Mouse (Mus musculus) ES-E14 (cell line): ENCODE measurements at regions not wholly inside any gene's neighbourhood (a gene's known extent, or its start where the extent isn't known, plus 50 kb on each side); places are given as distances from the start of the nearest gene placed in this dataset.

Experiments used
- DNase-seq: peaks from one replicate; pipeline ENCODE4 v3.0.0-alpha.2; 2013; ENCODE audit warnings: low read depth, low spot score
- H3K27ac ChIP-seq: 2 replicates; pipeline ENCODE4 v1.5.1; 2012; ENCODE audit warnings: low read depth, mild to moderate bottlenecking, low read length, moderate library complexity, mixed read lengths; ENCODE audit not compliant: poor library complexity, insufficient read depth, severe bottlenecking
- H3K36me3 ChIP-seq: 2 replicates; pipeline ENCODE4 v1.6.1; 2012; ENCODE audit warnings: mild to moderate bottlenecking, low read length, moderate library complexity, mixed read lengths; ENCODE audit not compliant: control insufficient read depth, poor library complexity, insufficient read depth, severe bottlenecking
- H3K4me1 ChIP-seq, 2 experiments: fragments of 150-350 bp in 1 of 2; sonication (generic) in 1 of 2; 2 replicates each; pipeline ENCODE4 v1.6.1; 2012; ENCODE audit warnings: low read length in 2 of 2, mild to moderate bottlenecking in 1 of 2, mixed read lengths in 1 of 2; ENCODE audit not compliant: control insufficient read depth in 2 of 2, insufficient read depth in 2 of 2, poor library complexity in 1 of 2
- H3K4me3 ChIP-seq, 2 experiments: fragments of 150-350 bp in 1 of 2; sonication (generic) in 1 of 2; 2 replicates each; pipeline ENCODE4 v1.5.1; 2012; ENCODE audit warnings: low read length in 2 of 2, low read depth in 1 of 2, mild to moderate bottlenecking in 1 of 2, mixed read lengths in 1 of 2; ENCODE audit not compliant: insufficient read depth in 1 of 2, poor library complexity in 1 of 2, severe bottlenecking in 1 of 2
- H3K9ac ChIP-seq: 2 replicates; pipeline ENCODE4 v1.6.1; 2012; ENCODE audit warnings: low read depth, mild to moderate bottlenecking, low read length, mixed read lengths; ENCODE audit not compliant: poor library complexity, insufficient read depth, severe bottlenecking
- H3K9me3 ChIP-seq: fragments of 150-350 bp; sonication (generic); 2 replicates; pipeline ENCODE4 v1.6.1; 2012; ENCODE audit warnings: low read depth, mild to moderate bottlenecking, low read length; ENCODE audit not compliant: control insufficient read depth, insufficient read depth
- CHD2 ChIP-seq: IDR thresholded peaks from 2 replicates; pipeline ENCODE4 v1.6.1; 2014; ENCODE audit warnings: mild to moderate bottlenecking, low read depth, low read length, inconsistent platforms
- HCFC1 ChIP-seq: IDR thresholded peaks from 2 replicates; pipeline ENCODE4 v1.6.1; 2012; ENCODE audit warnings: low read length, inconsistent platforms, borderline replicate concordance; ENCODE audit not compliant: insufficient read depth
- MAFK ChIP-seq: IDR thresholded peaks from 2 replicates; pipeline ENCODE4 v1.6.1; 2014; ENCODE audit warnings: mild to moderate bottlenecking, low read depth, low read length, inconsistent platforms; ENCODE audit not compliant: insufficient read depth
- ZC3H11A ChIP-seq: IDR thresholded peaks from 2 replicates; pipeline ENCODE4 v1.6.1; 2012; ENCODE audit warnings: low read depth, mild to moderate bottlenecking, inconsistent platforms, low read length, borderline replicate concordance
- ZNF384 ChIP-seq: IDR thresholded peaks from 2 replicates; pipeline ENCODE4 v1.6.1; 2012; ENCODE audit warnings: low read depth, low read length, inconsistent platforms
- in situ Hi-C, 2 experiments: fragments of 600-800 bp; cut with MboI; formaldehyde crosslinking; loops; one replicate each; pipeline ENCODE4 v1.15.1; 2025; ENCODE audit warnings: low sequenced_read_pairs in 2 of 2, inconsistent platforms in 1 of 2; ENCODE audit not compliant: unreplicated experiment in 2 of 2

DNA sequence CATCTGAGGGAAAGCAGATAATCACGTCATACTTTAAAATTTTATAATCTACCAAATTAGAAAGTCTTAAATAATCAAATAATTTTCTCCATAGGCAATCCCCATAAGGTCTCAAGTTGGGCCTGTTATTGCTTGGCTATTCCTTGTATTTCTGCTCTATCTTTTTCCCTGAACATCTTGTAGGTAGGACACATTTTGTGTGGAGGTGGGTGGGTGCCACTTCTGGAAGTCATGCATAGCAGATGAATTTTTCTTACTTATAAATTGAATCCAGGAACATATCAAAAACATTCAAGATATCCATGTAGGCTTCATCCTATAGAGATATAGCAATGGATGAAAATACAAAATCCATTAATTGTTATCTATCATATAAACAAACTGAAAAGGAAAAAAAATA is 1418.7 kb downstream of the Cdh11 start:
- no peaks in the 10 kb centered on the region for H3K36me3 ChIP-seq
- H3K27ac ChIP-seq, result no peak overlapping the region
- no peak overlapping the region for H3K9ac ChIP-seq
- TF ChIP-seq CHD2 (no peak), ZNF384 (no peak), ZC3H11A (no peak)
- in situ Hi-C loops, result no loop called here
- no peaks in the 10 kb centered on the region for H3K4me1 ChIP-seq
- DNase-seq, result no peak
- H3K4me3 ChIP-seq, result no peak overlapping the region
- no peaks in the 10 kb centered on the region for H3K9me3 ChIP-seq

DNA sequence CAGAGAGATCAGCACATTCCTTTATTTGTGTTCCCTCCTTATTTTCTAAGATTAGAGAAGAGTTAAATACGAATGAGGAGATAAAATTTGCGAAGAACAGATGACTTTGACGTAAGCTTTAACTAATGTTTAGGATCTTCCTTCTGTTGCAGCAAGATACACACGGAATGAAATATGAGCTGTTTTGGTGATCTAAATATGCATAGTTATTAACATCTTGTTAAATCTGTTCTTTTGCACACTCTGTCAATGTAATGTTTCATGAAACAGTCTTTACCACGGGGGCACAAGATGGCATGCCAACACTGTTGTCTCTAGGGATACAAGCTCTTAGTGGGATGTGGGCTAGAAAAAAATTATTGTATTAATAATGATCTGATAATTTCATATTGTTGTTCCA is 1434.6 kb downstream of the Cdh11 start:
- Histone ChIP-seq H3K27ac (no peak overlapping the region), H3K4me1 (no peaks in the 10 kb centered on the region), H3K4me3 (no peak overlapping the region), H3K9me3 (no peaks in the 10 kb centered on the region), H3K36me3 (no peaks in the 10 kb centered on the region), H3K9ac (no peak overlapping the region)
- no peak for DNase-seq
- in situ Hi-C loops, result no loop called here
- TF ChIP-seq ZC3H11A, result no peak

DNA sequence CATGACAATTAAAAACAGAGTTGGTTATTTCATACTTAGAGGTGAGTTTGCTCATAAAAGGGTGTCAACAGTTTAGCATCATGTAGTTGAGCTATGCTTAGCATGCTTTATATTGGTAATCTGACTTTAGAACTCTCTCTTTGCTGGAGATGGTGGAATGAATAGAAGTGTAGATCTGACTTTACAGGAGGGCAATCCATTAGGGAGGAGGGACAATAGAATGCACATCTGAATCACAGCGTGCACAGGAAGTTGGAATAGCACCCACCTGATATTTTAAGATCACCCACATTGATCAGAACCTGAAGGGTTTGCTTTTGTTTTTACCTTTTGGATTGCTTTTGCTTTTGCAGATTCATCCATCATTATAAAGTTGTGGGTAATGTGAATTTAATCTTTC is 1435.7 kb downstream of the Cdh11 start:
- in situ Hi-C loops, result no loop called here

DNA sequence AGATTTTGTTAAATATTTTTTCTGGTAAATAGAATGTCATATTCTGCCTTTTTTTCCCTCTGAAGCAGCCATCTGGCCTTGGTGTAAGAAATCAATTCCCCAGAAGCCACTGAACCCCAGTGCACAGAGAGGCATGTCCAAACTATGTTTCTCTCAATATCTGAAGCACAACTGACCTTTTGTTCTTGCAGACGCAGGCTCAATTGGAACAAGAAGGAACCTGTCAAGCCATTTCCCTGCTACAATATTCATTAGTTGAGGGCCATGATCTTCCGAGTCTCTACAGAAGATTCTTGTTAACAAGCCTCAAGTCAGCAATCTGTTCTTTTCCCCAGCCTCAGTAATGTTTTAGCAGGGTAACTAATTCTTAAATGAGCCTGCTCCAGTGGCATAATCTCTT is 1456.2 kb downstream of the Cdh11 start:
- TF ChIP-seq MAFK (no peak), ZNF384 (no peak), CHD2 (no peak), HCFC1 (no peak), ZC3H11A (no peak)
- Histone ChIP-seq H3K9me3 (no peaks in the 10 kb centered on the region), H3K36me3 (no peaks in the 10 kb centered on the region), H3K9ac (no peak overlapping the region), H3K4me1 (no peaks in the 10 kb centered on the region), H3K4me3 (no peak overlapping the region), H3K27ac (no peak overlapping the region)
- DNase-seq, result no peak
- in situ Hi-C loops, result no loop called here

More for the DNA sequence above, 1435.7 kb downstream of the Cdh11 start:
- no peak for DNase-seq
- H3K4me3 ChIP-seq, result no peak overlapping the region
- H3K27ac ChIP-seq, result no peak overlapping the region
- H3K9me3 ChIP-seq, result no peaks in the 10 kb centered on the region
- TF ChIP-seq HCFC1, result no peak
- no peak for TF ChIP-seq CHD2
- H3K4me1 ChIP-seq, result no peaks in the 10 kb centered on the region
- H3K36me3 ChIP-seq, result no peaks in the 10 kb centered on the region
- H3K9ac ChIP-seq, result no peak overlapping the region

DNA sequence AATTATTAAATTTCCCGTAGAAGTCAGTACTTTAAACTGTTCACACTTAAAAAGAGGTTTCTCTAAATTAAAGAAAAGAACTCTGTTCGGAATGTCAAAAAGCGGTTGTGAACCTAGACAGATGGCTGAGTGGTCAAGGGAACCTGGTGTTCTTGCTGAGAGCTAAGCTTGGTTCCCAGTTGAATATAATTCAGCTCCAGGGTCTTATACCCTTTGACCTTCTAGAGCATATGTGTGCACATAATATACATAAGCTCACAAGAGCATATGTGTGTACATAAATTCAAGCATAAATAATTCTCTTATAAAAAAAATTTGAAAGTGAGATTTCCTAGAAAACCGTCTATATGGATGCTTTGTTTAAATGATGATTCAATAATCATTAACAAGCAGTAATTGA is 1456.7 kb downstream of the Cdh11 start:
- in situ Hi-C loops, result no loop called here
- no peaks in the 10 kb centered on the region for H3K9me3 ChIP-seq
- no peaks in the 10 kb centered on the region for H3K36me3 ChIP-seq
- no peak for TF ChIP-seq ZC3H11A
- no peak for TF ChIP-seq CHD2
- no peak for TF ChIP-seq ZNF384
- TF ChIP-seq MAFK, result no peak
- TF ChIP-seq HCFC1, result no peak
- no peak overlapping the region for H3K9ac ChIP-seq
- no peak overlapping the region for H3K27ac ChIP-seq
- no peaks in the 10 kb centered on the region for H3K4me1 ChIP-seq
- no peak overlapping the region for H3K4me3 ChIP-seq
- no peak for DNase-seq
